Mouse (Mus musculus): ENCODE data around the gene Fam160a2. TPM values are rescaled to one million over a fixed set of nuclear protein-coding genes. Genes with fewer than 3 reads are reported as not detected.
"Not testable (repeated sequence)": the region's sequence is repeated elsewhere in the genome, so short reads cannot be mapped to it uniquely, and the experiment has no call there.

Gene Fam160a2
- polyA plus RNA-seq, 1 experiment from 2014 or later: 53.6 TPM

- ATAC-seq: no peak
- Histone ChIP-seq H3K4me1 (replicated peaks; ENCODE audit: control insufficient read depth, insufficient read depth, low read length) (peaks cover 13% of the 10 kb centered on the region), H3K27me3 (replicated peaks; ENCODE audit: control insufficient read depth, insufficient read depth, low read length) (peaks cover 16% of the 10 kb centered on the region), H3K36me3 (ENCODE audit: control insufficient read depth, insufficient read depth) (no peaks in the 10 kb centered on the region), H3K4me3 (replicated peaks; ENCODE audit: low read length) (no peak overlapping the region), H3K9ac (replicated peaks; ENCODE audit: low read depth, low read length) (no peak overlapping the region), H3K9me3 (ENCODE audit: control insufficient read depth, low read length) (no peaks in the 10 kb centered on the region), H3K4me2 (ENCODE audit: low read length) (no peak overlapping the region), H3K27ac (ENCODE audit: low read length) (no peak overlapping the region)
- WGBS: 39% methylated on average over 5 of the region's 5 CpGs
Observed at GRCm38 (mm10) chr7:105424368-105424767, 24.5 kb upstream of the Fam160a2 start.

- peaks cover 8% of the 10 kb centered on the region; the same call in 1 of the 2 replicates for H3K27me3 ChIP-seq (replicated peaks; ENCODE audit: control insufficient read depth, insufficient read depth, low read length)
- H3K9me3 ChIP-seq (ENCODE audit: control insufficient read depth, low read length): no peaks in the 10 kb centered on the region
- H3K9ac ChIP-seq (replicated peaks; ENCODE audit: low read depth, low read length): no peak overlapping the region
- H3K36me3 ChIP-seq (ENCODE audit: control insufficient read depth, insufficient read depth): no peaks in the 10 kb centered on the region
- no peak overlapping the region for H3K4me2 ChIP-seq (ENCODE audit: low read length)
- WGBS: 48% methylated on average over 2 of the region's 2 CpGs
- H3K4me3 ChIP-seq (replicated peaks; ENCODE audit: low read length): no peak overlapping the region
- ATAC-seq: no peak
- H3K4me1 ChIP-seq (replicated peaks; ENCODE audit: control insufficient read depth, insufficient read depth, low read length): peaks cover 9% of the 10 kb centered on the region
- H3K27ac ChIP-seq (ENCODE audit: low read length): no peak overlapping the region
Observed at GRCm38 (mm10) chr7:105420903-105421302, 21.0 kb upstream of the Fam160a2 start.

GRCm38 (mm10) chr7:105418106-105418505 is 18.3 kb upstream of the Fam160a2 start:
- Histone ChIP-seq H3K4me3 (replicated peaks; ENCODE audit: low read length) (no peak overlapping the region), H3K36me3 (ENCODE audit: control insufficient read depth, insufficient read depth) (no peaks in the 10 kb centered on the region), H3K27me3 (replicated peaks; ENCODE audit: control insufficient read depth, insufficient read depth, low read length) (no peaks in the 10 kb centered on the region), H3K9me3 (ENCODE audit: control insufficient read depth, low read length) (no peaks in the 10 kb centered on the region), H3K27ac (ENCODE audit: low read length) (no peak overlapping the region), H3K4me2 (ENCODE audit: low read length) (no peak overlapping the region), H3K9ac (replicated peaks; ENCODE audit: low read depth, low read length) (no peak overlapping the region), H3K4me1 (replicated peaks; ENCODE audit: control insufficient read depth, insufficient read depth, low read length) (no peaks in the 10 kb centered on the region)
- 75% methylated on average over 5 of the region's 5 CpGs for WGBS
- ATAC-seq: peak; percentile 45; the same call in 1 of the 2 replicates

GRCm38 (mm10) chr7:105416529-105416928 is 16.7 kb upstream of the Fam160a2 start:
- ATAC-seq: no peak
- Histone ChIP-seq H3K4me1 (replicated peaks; ENCODE audit: control insufficient read depth, insufficient read depth, low read length) (no peaks in the 10 kb centered on the region), H3K36me3 (ENCODE audit: control insufficient read depth, insufficient read depth) (no peaks in the 10 kb centered on the region), H3K4me2 (ENCODE audit: low read length) (no peak overlapping the region), H3K9me3 (ENCODE audit: control insufficient read depth, low read length) (no peaks in the 10 kb centered on the region), H3K4me3 (replicated peaks; ENCODE audit: low read length) (no peak overlapping the region), H3K27ac (ENCODE audit: low read length) (no peak overlapping the region), H3K27me3 (replicated peaks; ENCODE audit: control insufficient read depth, insufficient read depth, low read length) (no peaks in the 10 kb centered on the region), H3K9ac (replicated peaks; ENCODE audit: low read depth, low read length) (no peak overlapping the region)
- WGBS: 94% methylated on average over 7 of the region's 7 CpGs

- H3K27me3 ChIP-seq (replicated peaks; ENCODE audit: control insufficient read depth, insufficient read depth, low read length): no peaks in the 10 kb centered on the region
- ATAC-seq: no peak
- H3K4me3 ChIP-seq (replicated peaks; ENCODE audit: low read length): no peak overlapping the region
- no peaks in the 10 kb centered on the region for H3K36me3 ChIP-seq (ENCODE audit: control insufficient read depth, insufficient read depth)
- no peak overlapping the region for H3K4me2 ChIP-seq (ENCODE audit: low read length)
- no peaks in the 10 kb centered on the region for H3K4me1 ChIP-seq (replicated peaks; ENCODE audit: control insufficient read depth, insufficient read depth, low read length)
- WGBS: 52% methylated on average over 6 of the region's 6 CpGs
- H3K9me3 ChIP-seq (ENCODE audit: control insufficient read depth, low read length): no peaks in the 10 kb centered on the region
- no peak overlapping the region for H3K27ac ChIP-seq (ENCODE audit: low read length)
- H3K9ac ChIP-seq (replicated peaks; ENCODE audit: low read depth, low read length): no peak overlapping the region
Observed at GRCm38 (mm10) chr7:105414385-105414784, 14.5 kb upstream of the Fam160a2 start.

- not testable (repeated sequence) for H3K4me3 ChIP-seq (replicated peaks; ENCODE audit: low read length); H3K27ac ChIP-seq (ENCODE audit: low read length); H3K9ac ChIP-seq (replicated peaks; ENCODE audit: low read depth, low read length); H3K4me2 ChIP-seq (ENCODE audit: low read length); H3K27me3 ChIP-seq (replicated peaks; ENCODE audit: control insufficient read depth, insufficient read depth, low read length); H3K36me3 ChIP-seq (ENCODE audit: control insufficient read depth, insufficient read depth); H3K4me1 ChIP-seq (replicated peaks; ENCODE audit: control insufficient read depth, insufficient read depth, low read length); H3K9me3 ChIP-seq (ENCODE audit: control insufficient read depth, low read length)
- ATAC-seq: peak; percentile 71
- 61% methylated on average over 8 of the region's 8 CpGs for WGBS
Observed at GRCm38 (mm10) chr7:105411874-105412632, 12.2 kb upstream of the Fam160a2 start.

- H3K9ac ChIP-seq (replicated peaks; ENCODE audit: low read depth, low read length): no peak overlapping the region
- no peaks in the 10 kb centered on the region for H3K4me1 ChIP-seq (replicated peaks; ENCODE audit: control insufficient read depth, insufficient read depth, low read length)
- no peak overlapping the region for H3K27ac ChIP-seq (ENCODE audit: low read length)
- H3K36me3 ChIP-seq (ENCODE audit: control insufficient read depth, insufficient read depth): no peaks in the 10 kb centered on the region
- WGBS: 63% methylated on average over 1 of the region's 1 CpGs
- no peak overlapping the region for H3K4me3 ChIP-seq (replicated peaks; ENCODE audit: low read length)
- no peaks in the 10 kb centered on the region for H3K27me3 ChIP-seq (replicated peaks; ENCODE audit: control insufficient read depth, insufficient read depth, low read length)
- no peak overlapping the region for H3K4me2 ChIP-seq (ENCODE audit: low read length)
- ATAC-seq: no peak
- no peaks in the 10 kb centered on the region for H3K9me3 ChIP-seq (ENCODE audit: control insufficient read depth, low read length)
Observed at GRCm38 (mm10) chr7:105406322-105406721, 6.5 kb upstream of the Fam160a2 start.

- Histone ChIP-seq H3K9ac (replicated peaks; ENCODE audit: low read depth, low read length) (no peak within 1 kb of the TSS), H3K36me3 (ENCODE audit: control insufficient read depth, insufficient read depth) (no peaks in the 10 kb centered on the region), H3K27ac (ENCODE audit: low read length) (no peak within 1 kb of the TSS), H3K9me3 (ENCODE audit: control insufficient read depth, low read length) (no peaks in the 10 kb centered on the region), H3K4me2 (ENCODE audit: low read length) (no peak within 1 kb of the TSS), H3K4me1 (replicated peaks; ENCODE audit: control insufficient read depth, insufficient read depth, low read length) (peaks cover 1% of the 10 kb centered on the region), H3K4me3 (replicated peaks; ENCODE audit: low read length) (no peak within 1 kb of the TSS), H3K27me3 (replicated peaks; ENCODE audit: control insufficient read depth, insufficient read depth, low read length) (no peaks in the 10 kb centered on the region)
- no peak for ATAC-seq
- 73% methylated on average over 5 of the region's 5 CpGs for WGBS
Observed at GRCm38 (mm10) chr7:105404268-105404667, 4.4 kb upstream of the Fam160a2 start, which contains the start of gene Cnga4. TSS of gene Cnga4 (plus strand) at chr7:105404568.

- Histone ChIP-seq H3K4me2 (ENCODE audit: low read length) (peak overlapping the region; percentile 78), H3K27me3 (replicated peaks; ENCODE audit: control insufficient read depth, insufficient read depth, low read length) (no peaks in the 10 kb centered on the region), H3K4me1 (replicated peaks; ENCODE audit: control insufficient read depth, insufficient read depth, low read length) (peaks cover 7% of the 10 kb centered on the region), H3K27ac (ENCODE audit: low read length) (peak overlapping the region; percentile 63; the same call in 1 of the 2 replicates), H3K36me3 (ENCODE audit: control insufficient read depth, insufficient read depth) (no peaks in the 10 kb centered on the region), H3K4me3 (replicated peaks; ENCODE audit: low read length) (peak overlapping the region; percentile 72), H3K9ac (replicated peaks; ENCODE audit: low read depth, low read length) (peak overlapping the region; percentile 85), H3K9me3 (ENCODE audit: control insufficient read depth, low read length) (no peaks in the 10 kb centered on the region)
- under 1% methylated on average over 25 of the region's 25 CpGs for WGBS
- ATAC-seq: no peak; the same call in 1 of the 2 replicates
Observed at GRCm38 (mm10) chr7:105399058-105399934, 558 bp downstream of the Fam160a2 start.

Measured in forebrain, embryonic 16.5 days (tissue).